Mouse (Mus musculus) kidney, embryonic 15.5 days (tissue): Measurements from ENCODE around the gene Cyfip1. TPM values are rescaled to one million over a fixed set of nuclear protein-coding genes. Genes with fewer than 3 reads are reported as not detected.

ENCODE experiments used
- ATAC-seq: fragments of 200-750 bp; cut with Nextera tagmentation; replicated peaks from 2 replicates; pipeline ENCODE4 v1.8.0; 2017; ENCODE audit warnings: moderate TSS enrichment; ENCODE audit not compliant: low FRiP score
- H3K27ac ChIP-seq: fragments of 300-500 bp; sonication (generic); 2 replicates; pipeline ENCODE4 v1.5.1; 2015; ENCODE audit warnings: mild to moderate bottlenecking, inconsistent platforms
- H3K27me3 ChIP-seq: fragments of 300-500 bp; sonication (generic); 2 replicates; pipeline ENCODE4 v1.6.1; 2015; ENCODE audit warnings: inconsistent platforms
- H3K36me3 ChIP-seq: fragments of 300-500 bp; sonication (generic); 2 replicates; pipeline ENCODE4 v1.6.1; 2015; ENCODE audit warnings: inconsistent platforms
- H3K4me1 ChIP-seq: fragments of 300-500 bp; sonication (generic); 2 replicates; pipeline ENCODE4 v1.6.1; 2015; ENCODE audit warnings: inconsistent platforms
- H3K4me2 ChIP-seq: fragments of 300-500 bp; sonication (generic); 2 replicates; pipeline ENCODE4 v1.6.1; 2015; ENCODE audit warnings: moderate library complexity, mild to moderate bottlenecking, inconsistent platforms
- H3K4me3 ChIP-seq: fragments of 300-500 bp; sonication (generic); replicated peaks from 2 replicates; pipeline ENCODE4 v1.5.1; 2015; ENCODE audit warnings: mild to moderate bottlenecking, inconsistent platforms
- H3K9ac ChIP-seq: fragments of 300-500 bp; sonication (generic); 2 replicates; pipeline ENCODE4 v1.6.1; 2015; ENCODE audit warnings: mild to moderate bottlenecking, inconsistent platforms
- H3K9me3 ChIP-seq: fragments of 300-500 bp; sonication (generic); replicated peaks from 2 replicates; pipeline ENCODE4 v1.6.1; 2016; ENCODE audit warnings: inconsistent platforms
- WGBS: fragments of 180-500 bp; shearing (Covaris S2); methylation state at CpG from one replicate; pipeline ENCODE4 v1.1.7; 2015; ENCODE audit warnings: mixed read lengths; 5-methylcytosine and 5-hydroxymethylcytosine counted together
- polyA plus RNA-seq: library from polyadenylated mRNA; unstranded; fragments of >200 nt; fragmentation: Nextera tagmentation; extraction: Ambion mirVana; gene quantifications from 2 replicates; pipeline ENCODE4 v1.2.1, GENCODE M21; 2015

Cyfip1 gene
- polyA plus RNA-seq, 1 experiment from 2014 or later, result 112 TPM

DNA sequence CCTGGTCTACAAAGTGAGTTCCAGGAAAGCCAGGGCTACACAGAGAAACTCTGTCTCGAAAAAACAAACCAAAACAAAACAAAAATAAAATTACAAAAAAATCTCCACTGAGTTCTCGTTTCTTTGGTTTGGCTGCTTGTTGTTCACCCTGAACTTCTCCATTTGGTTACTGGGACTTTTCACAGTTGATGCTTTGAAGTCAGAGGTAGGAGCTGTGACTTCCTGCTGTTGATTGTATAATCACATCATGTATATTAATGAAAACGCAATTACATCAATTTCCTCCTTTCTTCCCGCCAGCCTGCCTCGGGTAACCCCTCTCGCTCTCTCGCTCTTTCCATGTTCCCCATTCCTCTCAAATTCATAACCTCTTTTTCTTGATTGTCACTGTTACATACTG lies 26.7 kb downstream of the Cyfip1 start:
- Histone ChIP-seq H3K9ac (no peak overlapping the region), H3K36me3 (peaks cover 17% of the 10 kb centered on the region), H3K27me3 (no peaks in the 10 kb centered on the region), H3K4me2 (no peak overlapping the region), H3K9me3 (no peaks in the 10 kb centered on the region), H3K4me1 (peaks cover 19% of the 10 kb centered on the region; the same call in 1 of the 2 replicates), H3K4me3 (no peak overlapping the region), H3K27ac (no peak overlapping the region)
- ATAC-seq, result no peak
- 87% methylated on average over 7 of the region's 7 CpGs for WGBS

- peaks cover 21% of the 10 kb centered on the region for H3K36me3 ChIP-seq
- WGBS, result 55% methylated on average over 3 of the region's 3 CpGs
- H3K9ac ChIP-seq, result no peak overlapping the region
- ATAC-seq, result no peak; the same call in 1 of the 2 replicates
- no peak overlapping the region for H3K4me3 ChIP-seq
- H3K4me1 ChIP-seq, result peaks cover 19% of the 10 kb centered on the region; the same call in 1 of the 2 replicates
- no peak overlapping the region for H3K27ac ChIP-seq
- no peaks in the 10 kb centered on the region for H3K27me3 ChIP-seq
- H3K4me2 ChIP-seq, result no peak overlapping the region
- no peaks in the 10 kb centered on the region for H3K9me3 ChIP-seq
Measured at GRCm38 (mm10) chr7:55869220-55869619, 27.7 kb downstream of the Cyfip1 start.

DNA sequence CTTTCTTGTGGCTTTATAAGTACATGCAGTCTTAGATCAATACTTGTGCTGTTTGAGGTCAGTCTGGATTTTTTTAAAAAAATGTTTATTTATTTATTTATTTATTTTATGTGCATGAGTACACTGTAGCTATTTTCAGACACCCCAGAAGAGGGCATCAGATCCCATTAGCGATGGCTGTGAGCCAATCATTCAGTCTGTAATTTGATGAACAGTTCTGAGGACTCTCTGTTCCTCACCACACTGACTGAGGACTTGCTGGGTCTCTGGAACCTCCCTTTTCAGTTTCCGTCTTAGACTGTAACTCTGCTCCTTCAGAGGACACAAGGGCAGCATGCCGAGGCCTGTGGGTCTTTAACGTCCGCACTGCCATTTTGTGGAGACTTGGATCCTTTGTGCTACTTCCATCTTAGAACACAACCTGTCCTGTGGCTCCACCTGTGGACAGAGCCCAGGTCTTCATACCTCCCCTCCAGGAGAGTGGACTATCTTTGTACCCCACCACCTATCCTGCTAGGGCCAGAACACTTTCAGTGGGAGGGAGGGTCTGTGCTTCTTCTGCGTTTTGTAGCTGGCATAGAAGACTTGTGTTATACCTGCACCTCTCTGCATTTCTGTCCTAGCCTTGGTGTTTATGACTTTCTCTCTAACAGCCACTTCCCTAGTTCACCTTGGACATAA lies 28.9 kb downstream of the Cyfip1 start:
- Histone ChIP-seq H3K4me1 (peaks cover 19% of the 10 kb centered on the region; the same call in 1 of the 2 replicates), H3K4me2 (no peak overlapping the region), H3K9me3 (no peaks in the 10 kb centered on the region), H3K27me3 (no peaks in the 10 kb centered on the region), H3K36me3 (peaks cover 34% of the 10 kb centered on the region), H3K4me3 (no peak overlapping the region), H3K27ac (no peak overlapping the region), H3K9ac (no peak overlapping the region)
- 81% methylated on average over 6 of the region's 6 CpGs for WGBS
- ATAC-seq, result no peak

DNA sequence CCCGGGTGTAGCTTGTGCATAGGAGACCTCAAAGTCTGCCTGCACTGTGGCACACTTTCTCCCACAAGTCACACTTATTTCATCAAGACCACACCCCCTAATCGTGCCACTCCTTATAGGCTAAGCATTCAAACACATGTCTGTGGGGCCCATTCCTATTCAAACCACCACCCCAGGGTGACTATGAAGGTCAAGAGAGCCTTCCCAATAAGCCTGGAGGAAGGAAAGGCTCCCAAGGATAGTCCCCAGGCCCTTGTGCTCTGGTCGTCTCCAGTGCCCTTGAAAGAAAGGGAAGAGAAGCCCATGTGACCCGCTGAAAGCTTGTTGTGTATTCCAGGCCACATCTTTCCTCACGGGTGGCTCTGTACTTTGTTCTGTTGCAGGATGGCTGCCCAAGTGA lies 29.9 kb downstream of the Cyfip1 start:
- peaks cover 15% of the 10 kb centered on the region; the same call in 1 of the 2 replicates for H3K4me1 ChIP-seq
- H3K4me3 ChIP-seq, result no peak overlapping the region
- H3K4me2 ChIP-seq, result no peak overlapping the region
- H3K9ac ChIP-seq, result no peak overlapping the region
- H3K27ac ChIP-seq, result no peak overlapping the region
- no peak for ATAC-seq
- no peaks in the 10 kb centered on the region for H3K9me3 ChIP-seq
- peaks cover 44% of the 10 kb centered on the region for H3K36me3 ChIP-seq
- no peaks in the 10 kb centered on the region for H3K27me3 ChIP-seq
- 93% methylated on average over 5 of the region's 5 CpGs for WGBS

GRCm38 (mm10) chr7:55874703-55875102 lies 33.2 kb downstream of the Cyfip1 start:
- 92% methylated on average over 7 of the region's 7 CpGs for WGBS
- Histone ChIP-seq H3K36me3 (peaks cover 76% of the 10 kb centered on the region), H3K9me3 (no peaks in the 10 kb centered on the region), H3K4me1 (peaks cover 4% of the 10 kb centered on the region; the same call in 1 of the 2 replicates), H3K27ac (no peak overlapping the region), H3K27me3 (no peaks in the 10 kb centered on the region), H3K4me2 (no peak overlapping the region), H3K4me3 (no peak overlapping the region), H3K9ac (no peak overlapping the region)
- no peak for ATAC-seq

GRCm38 (mm10) chr7:55877721-55878120 lies 36.2 kb downstream of the Cyfip1 start:
- Histone ChIP-seq H3K4me3 (no peak overlapping the region), H3K9ac (no peak overlapping the region), H3K4me1 (no peaks in the 10 kb centered on the region), H3K27ac (no peak overlapping the region), H3K27me3 (no peaks in the 10 kb centered on the region), H3K36me3 (peaks cover 96% of the 10 kb centered on the region), H3K9me3 (no peaks in the 10 kb centered on the region), H3K4me2 (no peak overlapping the region)
- no peak for ATAC-seq
- WGBS, result 84% methylated on average over 10 of the region's 10 CpGs

DNA sequence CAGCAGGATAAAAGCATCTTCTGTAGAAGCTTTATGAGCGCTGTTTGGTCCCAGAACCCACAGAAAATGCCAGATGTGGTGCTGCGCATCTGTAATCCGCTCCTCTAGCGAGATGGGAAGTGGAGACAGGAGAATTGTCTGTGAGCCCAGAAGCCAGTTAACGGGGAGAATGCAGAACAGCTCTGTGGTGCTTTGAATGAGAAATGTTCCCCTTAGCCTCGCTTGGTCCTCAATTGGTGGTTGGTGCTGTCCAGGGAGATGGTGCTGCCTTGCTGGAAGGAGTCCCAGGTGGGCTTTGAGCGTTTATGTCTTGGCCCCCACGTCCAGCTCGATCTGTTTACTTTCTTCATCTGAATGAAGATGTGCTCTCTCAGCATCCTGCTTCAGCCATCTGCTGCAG lies 39.3 kb downstream of the Cyfip1 start:
- Histone ChIP-seq H3K9ac (no peak overlapping the region), H3K27ac (no peak overlapping the region), H3K27me3 (no peaks in the 10 kb centered on the region), H3K36me3 (peaks cover 79% of the 10 kb centered on the region), H3K4me2 (no peak overlapping the region), H3K4me3 (no peak overlapping the region), H3K9me3 (no peaks in the 10 kb centered on the region), H3K4me1 (no peaks in the 10 kb centered on the region)
- no peak for ATAC-seq
- WGBS, result 90% methylated on average over 9 of the region's 9 CpGs

GRCm38 (mm10) chr7:55888603-55889002 lies 47.1 kb downstream of the Cyfip1 start:
- no peak overlapping the region for H3K27ac ChIP-seq
- peaks cover 70% of the 10 kb centered on the region for H3K36me3 ChIP-seq
- ATAC-seq, result no peak
- no peaks in the 10 kb centered on the region for H3K27me3 ChIP-seq
- no peak overlapping the region for H3K4me2 ChIP-seq
- WGBS, result 93% methylated on average over 4 of the region's 4 CpGs
- H3K4me3 ChIP-seq, result no peak overlapping the region
- H3K9ac ChIP-seq, result no peak overlapping the region
- no peaks in the 10 kb centered on the region for H3K9me3 ChIP-seq
- H3K4me1 ChIP-seq, result no peaks in the 10 kb centered on the region

GRCm38 (mm10) chr7:55889996-55890395 lies 48.5 kb downstream of the Cyfip1 start:
- Histone ChIP-seq H3K36me3 (peaks cover 76% of the 10 kb centered on the region), H3K4me3 (no peak overlapping the region), H3K27me3 (no peaks in the 10 kb centered on the region), H3K9ac (no peak overlapping the region), H3K27ac (no peak overlapping the region), H3K9me3 (no peaks in the 10 kb centered on the region), H3K4me2 (no peak overlapping the region), H3K4me1 (no peaks in the 10 kb centered on the region)
- no peak for ATAC-seq
- 88% methylated on average over 4 of the region's 4 CpGs for WGBS

GRCm38 (mm10) chr7:55890731-55891130 lies 49.2 kb downstream of the Cyfip1 start:
- Histone ChIP-seq H3K27me3 (no peaks in the 10 kb centered on the region), H3K4me3 (no peak overlapping the region), H3K4me2 (no peak overlapping the region), H3K27ac (no peak overlapping the region), H3K9me3 (no peaks in the 10 kb centered on the region), H3K9ac (no peak overlapping the region), H3K4me1 (no peaks in the 10 kb centered on the region), H3K36me3 (peaks cover 75% of the 10 kb centered on the region)
- no peak for ATAC-seq

DNA sequence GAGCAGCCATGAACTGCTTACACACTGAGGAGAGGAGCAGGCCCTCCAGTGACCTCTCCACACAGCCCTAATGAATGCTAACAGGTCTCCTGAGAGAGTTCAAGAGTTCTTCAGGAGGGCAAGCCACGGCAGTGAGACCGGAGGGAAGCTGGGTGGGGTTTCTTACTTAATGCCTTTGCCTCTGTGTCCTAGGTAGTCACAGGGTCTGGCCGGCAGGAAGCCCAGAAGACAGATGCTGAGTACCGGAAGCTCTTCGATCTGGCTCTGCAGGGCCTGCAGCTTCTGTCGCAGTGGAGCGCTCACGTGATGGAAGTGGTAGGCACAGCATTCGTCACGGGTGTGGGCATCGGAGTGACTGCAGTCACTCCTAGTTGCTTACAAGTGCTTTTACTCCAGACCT lies 50.3 kb downstream of the Cyfip1 start:
- no peak overlapping the region for H3K4me3 ChIP-seq
- H3K27ac ChIP-seq, result no peak overlapping the region
- H3K36me3 ChIP-seq, result peaks cover 81% of the 10 kb centered on the region
- no peaks in the 10 kb centered on the region for H3K4me1 ChIP-seq
- H3K27me3 ChIP-seq, result no peaks in the 10 kb centered on the region
- H3K9ac ChIP-seq, result no peak overlapping the region
- 80% methylated on average over 11 of the region's 11 CpGs for WGBS
- no peak overlapping the region for H3K4me2 ChIP-seq
- H3K9me3 ChIP-seq, result no peaks in the 10 kb centered on the region
- ATAC-seq, result no peak

GRCm38 (mm10) chr7:55903766-55904165 lies 62.2 kb downstream of the Cyfip1 start:
- H3K4me2 ChIP-seq, result no peak overlapping the region
- no peaks in the 10 kb centered on the region for H3K4me1 ChIP-seq
- H3K27ac ChIP-seq, result no peak overlapping the region
- no peak overlapping the region for H3K9ac ChIP-seq
- no peaks in the 10 kb centered on the region for H3K27me3 ChIP-seq
- H3K36me3 ChIP-seq, result peaks cover 87% of the 10 kb centered on the region
- ATAC-seq, result no peak
- H3K9me3 ChIP-seq, result no peaks in the 10 kb centered on the region
- no peak overlapping the region for H3K4me3 ChIP-seq
- 75% methylated on average over 5 of the region's 5 CpGs for WGBS

DNA sequence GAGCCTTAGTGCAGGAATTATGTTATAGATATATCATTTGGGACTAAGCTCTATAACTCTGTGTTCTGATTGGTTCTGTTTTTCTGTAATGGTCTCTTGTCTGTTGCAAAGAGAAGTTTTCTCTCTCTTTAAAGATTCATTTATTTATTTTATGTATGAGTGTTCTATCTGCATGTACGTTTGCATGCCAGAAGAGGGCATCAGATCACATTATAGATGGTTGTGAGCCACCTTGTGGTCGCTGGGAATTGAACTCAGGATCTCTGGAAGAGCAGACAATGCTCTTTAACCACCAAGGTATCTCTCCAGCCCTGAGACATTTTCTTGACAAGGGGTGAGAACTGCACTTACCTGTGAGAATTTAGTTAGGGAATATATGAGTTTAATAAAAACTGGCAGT lies 63.9 kb downstream of the Cyfip1 start:
- no peak for ATAC-seq
- H3K27me3 ChIP-seq, result no peaks in the 10 kb centered on the region
- no peaks in the 10 kb centered on the region for H3K9me3 ChIP-seq
- no peak overlapping the region for H3K27ac ChIP-seq
- H3K9ac ChIP-seq, result no peak overlapping the region
- WGBS, result 81% methylated on average over 2 of the region's 2 CpGs
- H3K4me1 ChIP-seq, result no peaks in the 10 kb centered on the region
- no peak overlapping the region for H3K4me2 ChIP-seq
- no peak overlapping the region for H3K4me3 ChIP-seq
- peaks cover 84% of the 10 kb centered on the region for H3K36me3 ChIP-seq
